Mouse (Mus musculus): Measurements from ENCODE around the gene Vasn.
A peak's percentile ranks its signal among the peaks of the same experiment; 100 is the strongest.

Gene Vasn

GRCm38 (mm10) chr16:4642190-4642589, 2.4 kb downstream of the Vasn start:
- DNase-seq (ENCODE audit: low read depth, low spot score), result no peak

- DNase-seq (ENCODE audit: low read depth, low spot score), result no peak
These were observed 3.2 kb downstream of the Vasn start for GRCm38 (mm10) chr16:4642937-4643336.

- DNase-seq (ENCODE audit: low read depth, low spot score), result no peak
These were observed 4.1 kb downstream of the Vasn start for GRCm38 (mm10) chr16:4643670-4644419.

- DNase-seq (ENCODE audit: low read depth, low spot score), result no peak
These were observed 6.1 kb downstream of the Vasn start for GRCm38 (mm10) chr16:4645867-4646266.

- DNase-seq (ENCODE audit: low read depth, low spot score), result no peak
These were observed 7.1 kb downstream of the Vasn start for GRCm38 (mm10) chr16:4646831-4647230.

- DNase-seq (ENCODE audit: low read depth, low spot score), result no peak
These were observed 8.0 kb downstream of the Vasn start for GRCm38 (mm10) chr16:4647651-4648141.

- DNase-seq (ENCODE audit: low read depth, low spot score), result no peak
These were observed 8.8 kb downstream of the Vasn start for GRCm38 (mm10) chr16:4648416-4649023.

- no peak for DNase-seq (ENCODE audit: low read depth, low spot score)
These were observed 9.5 kb downstream of the Vasn start for GRCm38 (mm10) chr16:4649211-4649610.

GRCm38 (mm10) chr16:4649692-4650091, 10.0 kb downstream of the Vasn start:
- DNase-seq (ENCODE audit: low read depth, low spot score), result no peak

- DNase-seq (ENCODE audit: low read depth, low spot score), result no peak
These were observed 10.4 kb downstream of the Vasn start for GRCm38 (mm10) chr16:4650161-4650560.

- DNase-seq (ENCODE audit: low read depth, low spot score), result no peak
These were observed 11.3 kb downstream of the Vasn start for GRCm38 (mm10) chr16:4651081-4651480.

- DNase-seq (ENCODE audit: low read depth, low spot score), result no peak
These were observed 11.9 kb downstream of the Vasn start for GRCm38 (mm10) chr16:4651624-4652023.

- DNase-seq (ENCODE audit: low read depth, low spot score), result no peak
These were observed 13.1 kb downstream of the Vasn start for GRCm38 (mm10) chr16:4652707-4653416.

- no peak for DNase-seq (ENCODE audit: low read depth, low spot score)
These were observed 15.0 kb downstream of the Vasn start for GRCm38 (mm10) chr16:4654706-4655105.

- DNase-seq (ENCODE audit: low read depth, low spot score), result no peak
These were observed 15.6 kb downstream of the Vasn start for GRCm38 (mm10) chr16:4655251-4655734.

GRCm38 (mm10) chr16:4655764-4656570, 16.2 kb downstream of the Vasn start:
- DNase-seq (ENCODE audit: low read depth, low spot score), result peak; percentile 85

GRCm38 (mm10) chr16:4656571-4657081, 16.9 kb downstream of the Vasn start:
- no peak for DNase-seq (ENCODE audit: low read depth, low spot score)

GRCm38 (mm10) chr16:4658781-4659245, 19.1 kb downstream of the Vasn start:
- DNase-seq (ENCODE audit: low read depth, low spot score), result no peak

GRCm38 (mm10) chr16:4659326-4659725, 19.6 kb downstream of the Vasn start:
- no peak for DNase-seq (ENCODE audit: low read depth, low spot score)

- no peak for DNase-seq (ENCODE audit: low read depth, low spot score)
These were observed 21.9 kb downstream of the Vasn start for GRCm38 (mm10) chr16:4661605-4662004.

- no peak for DNase-seq (ENCODE audit: low read depth, low spot score)
These were observed 24.1 kb downstream of the Vasn start for GRCm38 (mm10) chr16:4663806-4664205.

All from retina, postnatal 7 days (tissue).